Mouse (Mus musculus) heart, postnatal 25 days (tissue): ENCODE data around the gene Sarm1. TPM values are rescaled to one million over a fixed set of nuclear protein-coding genes. Genes with fewer than 3 reads are reported as not detected.

Experiments
- DNase-seq: peaks from one replicate; pipeline ENCODE4 v3.0.0; 2022; ENCODE audit warnings: low spot score
- intact Hi-C: fragments of 180-260 bp; cut with DNase I; formaldehyde crosslinking; loops from one replicate; pipeline ENCODE4 v1.15.1; 2025
- total RNA-seq, 2 experiments: library from RNA; stranded (reverse); gene quantifications; 2 replicates each; pipeline ENCODE4 v1.2.3; 2021

The Sarm1 gene
- total RNA-seq, 2 experiments from 2014 or later = 0.34 to 0.39 TPM

- intact Hi-C loops = no loop called here
These were observed 31.2 kb downstream of the Sarm1 start for GRCm38 (mm10) chr11:78466242-78466912.

GRCm38 (mm10) chr11:78465568-78466180 lies 31.9 kb downstream of the Sarm1 start, which contains the start of gene Slc46a1:
Slc46a1 (plus strand) TSS chr11:78465697.
- peak; percentile 69 for DNase-seq
- intact Hi-C loops = no loop called here

More at GRCm38 (mm10) chr11:78466242-78466912, 31.2 kb downstream of the Sarm1 start:
- no peak for DNase-seq

GRCm38 (mm10) chr11:78465116-78465515 lies 32.4 kb downstream of the Sarm1 start:
- intact Hi-C loops = no loop called here
- DNase-seq = no peak

GRCm38 (mm10) chr11:78463286-78464036 lies 34.1 kb downstream of the Sarm1 start:
- intact Hi-C loops = no loop called here
- no peak for DNase-seq

- intact Hi-C loops = no loop called here
- no peak for DNase-seq
These were observed 34.9 kb downstream of the Sarm1 start for GRCm38 (mm10) chr11:78462669-78463068.

GRCm38 (mm10) chr11:78461894-78462293 lies 35.7 kb downstream of the Sarm1 start:
- intact Hi-C loops = no loop called here
- DNase-seq = no peak

GRCm38 (mm10) chr11:78458740-78459139 lies 38.8 kb downstream of the Sarm1 start:
- intact Hi-C loops = no loop called here
- no peak for DNase-seq

GRCm38 (mm10) chr11:78455308-78455707 lies 42.2 kb downstream of the Sarm1 start:
- intact Hi-C loops = no loop called here
- DNase-seq = no peak

GRCm38 (mm10) chr11:78454276-78454675 lies 43.3 kb downstream of the Sarm1 start:
- DNase-seq = no peak
- intact Hi-C loops = loop anchor here (5.0 kb wide), 1 partner anchor 92 kb away; no protein-coding TSS in a partner anchor

GRCm38 (mm10) chr11:78453675-78454074 lies 43.9 kb downstream of the Sarm1 start:
- intact Hi-C loops = loop anchor here (5.0 kb wide), 1 partner anchor 91 kb away; no protein-coding TSS in a partner anchor

GRCm38 (mm10) chr11:78450337-78450736 lies 47.2 kb downstream of the Sarm1 start:
- intact Hi-C loops = loop anchor here (5.0 kb wide), 1 partner anchor 88 kb away; no protein-coding TSS in a partner anchor
- no peak for DNase-seq

More at GRCm38 (mm10) chr11:78453675-78454074, 43.9 kb downstream of the Sarm1 start:
- DNase-seq = no peak

- intact Hi-C loops = no loop called here
- DNase-seq = no peak
These were observed 49.3 kb downstream of the Sarm1 start for GRCm38 (mm10) chr11:78448242-78448641.

GRCm38 (mm10) chr11:78447168-78447567 lies 50.4 kb downstream of the Sarm1 start:
- intact Hi-C loops = no loop called here
- no peak for DNase-seq

GRCm38 (mm10) chr11:78443115-78443514 lies 54.4 kb downstream of the Sarm1 start:
- intact Hi-C loops = no loop called here
- DNase-seq = no peak

GRCm38 (mm10) chr11:78438399-78438930 lies 59.1 kb downstream of the Sarm1 start:
- no peak for DNase-seq
- intact Hi-C loops = no loop called here

- intact Hi-C loops = no loop called here
- DNase-seq = no peak
These were observed 60.4 kb downstream of the Sarm1 start for GRCm38 (mm10) chr11:78437182-78437581.

GRCm38 (mm10) chr11:78435776-78436349 lies 61.7 kb downstream of the Sarm1 start:
- intact Hi-C loops = no loop called here
- DNase-seq = no peak

- DNase-seq = no peak
- intact Hi-C loops = no loop called here
These were observed 63.5 kb downstream of the Sarm1 start for GRCm38 (mm10) chr11:78434052-78434451.

GRCm38 (mm10) chr11:78431176-78431575 lies 66.4 kb downstream of the Sarm1 start:
- DNase-seq = no peak
- intact Hi-C loops = no loop called here
